Mouse (Mus musculus): ENCODE measurements around the gene Itpripl2.

Gene Itpripl2

GRCm38 (mm10) chr7:118488060-118488664, 3.6 kb downstream of the Itpripl2 start:
- in situ Hi-C loops (cut with MboI, MseI) = no loop called here

- in situ Hi-C loops (cut with MboI, MseI) = no loop called here
These were observed 4.9 kb downstream of the Itpripl2 start for GRCm38 (mm10) chr7:118486917-118487316.

DNA sequence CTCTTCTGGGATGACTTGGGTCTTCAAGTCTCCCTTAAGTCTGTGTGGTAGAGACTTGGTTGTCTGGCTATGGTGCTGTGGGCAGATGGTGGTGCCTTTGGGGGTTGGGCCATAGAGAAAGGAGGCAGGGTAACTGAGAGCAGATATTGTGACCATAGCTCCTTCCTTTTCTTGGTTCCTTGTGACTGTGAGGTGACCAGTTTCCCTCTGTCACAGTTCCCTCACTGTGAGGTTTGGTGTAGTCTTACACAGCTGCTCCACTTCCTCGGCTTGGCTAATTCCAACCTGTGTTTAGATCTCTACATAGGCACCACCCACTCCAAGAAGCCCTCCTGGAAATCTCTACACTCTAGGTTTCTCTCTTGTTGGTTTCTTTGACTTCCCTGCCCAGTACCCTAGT, 7.8 kb downstream of the Itpripl2 start:
- in situ Hi-C loops (cut with MboI, MseI) = no loop called here

- in situ Hi-C loops (cut with MboI, MseI) = no loop called here
These were observed 9.8 kb downstream of the Itpripl2 start for GRCm38 (mm10) chr7:118482001-118482400.

DNA sequence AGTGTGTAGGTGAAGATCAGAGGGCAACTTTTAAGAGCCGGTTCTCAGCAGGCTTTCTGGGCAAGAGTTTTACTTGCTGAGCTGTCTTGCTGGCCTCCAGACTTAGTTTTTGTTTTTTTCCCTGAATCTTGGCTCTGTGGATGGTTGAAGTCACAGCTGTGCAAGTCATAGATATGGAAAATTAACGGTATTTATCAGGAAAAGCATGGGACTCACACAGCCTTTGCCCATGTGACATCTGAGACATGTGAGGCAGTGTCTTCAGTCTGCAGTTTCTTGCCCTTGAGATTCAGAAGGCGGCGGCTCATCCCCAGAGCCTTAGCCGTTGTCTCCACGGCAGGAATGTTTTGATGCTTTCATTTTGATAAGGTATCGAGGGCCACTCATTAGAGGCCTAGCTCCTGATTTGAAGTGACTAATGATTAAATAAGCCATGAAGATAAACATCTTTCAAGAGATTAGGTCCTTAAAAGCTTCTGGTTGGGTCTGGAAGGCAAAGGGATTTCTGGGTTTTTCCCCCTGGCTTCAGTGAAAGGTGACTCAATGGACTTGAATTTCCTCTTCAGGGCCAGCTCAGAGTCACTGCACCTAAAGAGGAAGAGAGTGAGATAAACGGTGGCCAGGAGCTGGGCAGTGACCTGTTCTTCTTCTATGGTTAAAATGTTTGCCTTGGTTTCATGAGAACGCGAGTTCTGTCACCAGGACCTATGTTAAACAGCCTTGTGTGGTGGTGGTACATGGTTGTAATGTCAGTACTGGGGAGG, 10.5 kb downstream of the Itpripl2 start:
- in situ Hi-C loops (cut with MboI, MseI) = no loop called here

GRCm38 (mm10) chr7:118480160-118480709, 11.5 kb downstream of the Itpripl2 start:
- in situ Hi-C loops (cut with MboI, MseI) = no loop called here

DNA sequence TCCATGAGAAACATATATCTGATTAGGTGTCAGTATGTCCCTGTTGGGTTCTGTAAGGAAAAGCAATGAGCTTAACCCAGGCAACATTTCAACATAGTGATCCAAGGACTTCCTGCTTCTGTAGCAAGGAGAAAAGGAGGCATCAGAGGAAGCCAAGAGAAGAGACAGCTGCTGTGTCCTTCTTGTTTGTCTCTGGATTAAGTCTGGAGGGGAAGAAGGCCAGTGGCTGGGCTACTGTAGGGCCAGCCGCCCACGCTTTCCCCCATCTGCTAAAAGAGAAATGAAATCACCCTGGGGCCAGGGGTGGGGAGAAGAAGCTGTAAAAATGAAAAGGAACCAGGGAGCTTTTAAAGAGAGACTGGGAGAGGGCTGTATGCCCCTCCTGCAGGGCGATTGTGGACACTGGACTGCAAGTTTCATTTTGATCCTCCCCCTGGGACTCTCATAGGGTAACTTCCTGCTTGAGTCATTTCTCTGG, 12.9 kb downstream of the Itpripl2 start:
- in situ Hi-C loops (cut with MboI, MseI) = no loop called here

DNA sequence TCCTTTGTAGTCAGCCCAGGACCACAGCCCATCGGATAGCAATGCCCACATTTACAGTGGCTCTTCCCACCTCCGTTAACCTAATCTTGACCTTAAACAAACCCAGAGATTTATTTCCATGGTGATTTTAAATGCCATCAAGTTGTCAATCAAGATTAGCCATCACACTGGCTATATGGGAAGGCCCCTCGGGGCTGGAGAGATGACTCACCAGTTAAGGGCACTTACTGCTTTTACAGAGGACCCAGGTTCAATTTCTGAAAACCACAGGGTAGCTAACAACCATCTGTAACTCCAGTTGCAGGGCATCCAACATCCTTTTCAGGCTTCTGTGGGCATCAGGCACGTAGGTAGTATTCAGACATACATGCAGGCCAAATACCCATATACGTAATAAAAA, 15.3 kb downstream of the Itpripl2 start:
- in situ Hi-C loops (cut with MboI, MseI) = no loop called here

- in situ Hi-C loops (cut with MboI, MseI) = no loop called here
These were observed 16.6 kb downstream of the Itpripl2 start for GRCm38 (mm10) chr7:118475008-118475705.

GRCm38 (mm10) chr7:118472886-118473285, 18.9 kb downstream of the Itpripl2 start:
- in situ Hi-C loops (cut with MboI, MseI) = no loop called here

DNA sequence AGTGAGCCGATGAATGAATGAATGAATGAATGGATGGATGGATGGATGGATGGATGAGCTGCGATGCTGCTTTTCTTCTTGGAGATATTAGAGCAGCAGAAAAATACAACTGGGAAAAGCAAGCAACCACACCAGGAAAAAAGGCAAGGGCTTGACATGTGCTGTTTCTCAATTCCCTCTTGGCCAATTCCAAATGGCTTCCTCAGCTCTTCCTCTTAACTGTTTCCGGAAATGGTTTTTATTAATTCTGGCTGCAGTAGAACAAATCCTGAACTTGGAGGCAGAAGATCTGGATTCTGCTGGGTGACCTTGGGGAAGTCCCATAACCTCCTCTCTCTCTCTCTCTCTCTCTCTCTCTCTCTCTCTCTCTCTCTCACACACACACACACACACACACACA, 23.7 kb downstream of the Itpripl2 start:
- in situ Hi-C loops (cut with MboI, MseI) = no loop called here

DNA sequence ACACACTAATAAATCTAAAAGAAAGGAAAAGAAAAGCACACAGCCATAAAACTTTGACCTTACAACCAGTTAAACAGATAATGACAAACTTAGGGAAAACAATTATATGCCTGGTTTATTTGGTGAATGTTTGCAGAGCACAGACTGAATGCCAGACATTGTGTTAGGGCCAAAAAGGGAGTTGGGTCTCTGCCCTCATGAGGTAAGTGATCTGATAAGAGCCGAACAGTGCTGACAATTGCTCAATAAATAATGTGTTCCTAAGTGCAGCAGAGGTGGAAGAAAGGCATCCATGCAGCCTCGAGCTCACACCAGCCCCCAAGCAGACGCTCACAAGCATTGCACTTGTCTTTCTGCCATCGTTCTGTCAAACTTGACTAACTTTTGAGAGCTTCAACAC, 27.3 kb downstream of the Itpripl2 start:
- in situ Hi-C loops (cut with MboI, MseI) = no loop called here

DNA sequence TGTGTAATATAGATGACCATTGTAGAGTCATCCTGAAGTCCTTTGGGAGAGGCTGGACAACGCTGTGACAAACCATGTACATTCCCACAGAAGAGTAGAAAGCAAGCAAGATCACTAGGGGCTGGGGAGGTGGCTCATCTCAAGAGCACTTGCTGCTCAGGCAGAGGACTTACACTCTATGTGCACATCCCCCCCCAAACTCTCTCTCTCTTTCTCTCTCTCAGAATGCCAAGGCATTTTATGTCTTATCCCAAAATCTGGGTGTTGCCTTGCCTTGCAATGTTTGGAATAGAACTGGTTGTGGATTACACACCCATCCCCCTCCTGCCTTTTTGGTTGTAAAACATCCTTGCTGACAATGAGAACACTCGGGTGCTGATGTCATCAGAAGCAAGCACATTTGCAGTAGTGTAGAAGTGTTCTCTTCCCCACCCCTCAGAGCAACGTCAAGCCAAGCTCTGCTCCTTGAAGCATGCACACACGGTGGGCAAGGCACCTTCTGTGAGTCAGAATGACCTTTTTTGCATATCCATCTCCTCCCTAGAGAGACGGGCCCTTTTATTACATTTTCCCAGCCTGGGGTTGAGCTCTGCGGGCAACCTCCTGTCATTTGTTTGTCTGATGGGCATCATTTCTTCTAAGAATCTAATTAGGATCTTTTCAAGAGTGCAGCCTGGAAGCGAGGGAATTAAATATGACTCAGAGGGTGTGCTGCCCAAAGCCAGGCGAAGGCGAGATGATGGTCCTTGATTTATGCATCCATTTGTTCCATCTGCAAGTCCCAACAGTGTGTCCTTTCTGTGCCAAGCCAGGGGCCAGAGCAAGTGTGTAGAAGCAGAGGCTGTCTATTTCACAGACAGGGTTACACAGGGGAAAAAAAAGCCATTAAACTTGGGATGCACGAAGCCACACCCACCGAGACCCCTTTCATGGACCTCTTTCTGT, 28.7 kb downstream of the Itpripl2 start:
- in situ Hi-C loops (cut with MboI, MseI) = no loop called here

DNA sequence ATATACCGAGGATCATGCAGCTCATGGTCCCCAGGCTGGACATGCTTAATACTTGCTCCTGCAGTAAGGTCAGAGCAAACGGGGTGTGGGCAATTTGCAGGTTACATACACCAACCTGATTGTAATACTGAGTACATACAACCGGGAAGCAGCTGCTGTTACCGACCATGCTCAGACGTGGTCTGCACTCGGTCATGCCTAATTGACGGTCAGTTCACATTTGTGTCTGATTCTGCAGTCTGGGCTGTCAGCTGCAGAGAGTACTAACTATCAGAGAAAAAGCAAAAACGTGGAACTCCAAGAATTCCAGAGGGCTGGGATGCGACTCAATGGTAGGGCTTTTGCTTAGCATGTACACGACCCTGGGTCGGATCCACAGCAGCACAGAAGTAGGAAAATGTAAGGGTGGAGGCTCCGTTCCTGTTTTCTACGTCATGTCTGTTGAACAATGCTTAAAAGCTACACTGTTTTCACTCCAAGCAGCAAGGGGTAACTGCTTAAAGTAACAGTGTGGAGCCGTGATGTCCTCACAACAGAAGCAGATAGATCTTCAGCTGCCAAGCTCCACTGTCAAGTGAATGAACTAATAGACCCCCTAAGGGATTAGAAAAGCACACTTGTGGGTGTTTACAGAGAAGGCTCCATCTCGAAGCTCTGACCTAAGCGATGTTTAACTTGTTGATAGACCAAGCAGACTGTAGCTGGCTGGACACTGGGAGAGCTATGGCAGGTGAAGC, 30.2 kb downstream of the Itpripl2 start:
- in situ Hi-C loops (cut with MboI, MseI) = no loop called here

- in situ Hi-C loops (cut with MboI, MseI) = no loop called here
These were observed 38.1 kb downstream of the Itpripl2 start for GRCm38 (mm10) chr7:118453722-118454121.

DNA sequence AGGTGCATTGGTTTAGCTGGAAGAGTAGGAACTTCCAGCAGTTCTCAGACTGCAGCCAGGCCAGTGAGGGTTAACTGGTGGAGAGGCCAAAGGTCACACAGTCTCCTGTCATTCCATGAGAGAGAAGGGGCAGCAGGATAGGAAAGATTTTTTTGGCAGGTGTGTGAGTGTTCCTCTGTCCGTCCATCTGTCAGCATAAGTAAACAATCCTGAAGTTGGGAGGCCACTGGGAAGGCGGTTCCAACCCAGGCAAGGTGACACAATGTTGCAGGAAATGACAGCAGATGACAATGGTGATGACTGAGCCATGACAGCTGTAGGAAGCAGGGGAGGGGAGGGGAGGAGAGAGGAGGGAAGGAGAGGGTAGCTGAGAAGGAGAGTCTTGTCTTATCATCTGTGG, 38.8 kb downstream of the Itpripl2 start:
- in situ Hi-C loops (cut with MboI, MseI) = no loop called here

DNA sequence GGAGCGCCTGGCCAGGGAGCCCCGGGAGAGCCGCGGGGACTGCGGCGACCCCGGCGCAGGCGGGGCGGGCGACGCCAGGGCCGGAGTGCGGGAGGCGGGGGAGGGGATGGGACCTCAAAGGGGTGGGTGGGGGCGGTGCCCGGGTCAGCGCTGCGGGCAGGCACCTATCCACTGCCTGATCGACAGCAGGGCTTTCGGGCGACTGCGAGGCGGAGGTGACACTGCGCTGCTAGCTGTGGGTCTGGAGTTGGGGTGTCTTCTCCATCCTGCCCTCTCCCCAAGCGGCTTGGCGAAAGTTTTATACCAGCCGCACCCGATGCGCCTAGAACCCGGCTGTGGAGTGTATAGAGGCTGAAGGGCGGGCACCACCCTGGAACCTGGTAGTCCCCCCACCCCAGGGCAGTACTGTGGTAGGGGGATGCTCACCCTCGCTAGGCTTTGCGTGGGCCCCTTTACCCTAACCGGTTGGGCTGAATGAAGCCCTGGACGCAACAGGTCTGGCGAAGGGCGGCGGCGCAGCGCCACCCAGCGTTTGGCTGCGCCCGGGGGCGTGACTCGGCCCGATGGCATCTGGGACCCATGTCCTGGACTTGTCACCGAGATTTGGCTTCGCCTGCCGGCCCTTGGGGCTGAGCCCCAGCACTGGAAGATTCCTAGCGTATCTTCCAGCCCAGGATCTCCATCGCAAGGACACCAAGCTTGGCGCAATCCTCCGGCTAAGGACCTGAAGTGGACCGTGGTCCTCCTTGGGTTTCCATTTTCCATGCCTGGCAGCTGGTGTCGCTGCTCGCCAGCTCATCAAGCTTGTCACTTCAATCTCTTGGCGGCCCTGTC, 43.4 kb downstream of the Itpripl2 start, which contains the start of gene Syt17:
Syt17 (minus strand) TSS at position 89 of the 834 bp plus-strand sequence.
- in situ Hi-C loops (cut with MboI, MseI) = no loop called here

DNA sequence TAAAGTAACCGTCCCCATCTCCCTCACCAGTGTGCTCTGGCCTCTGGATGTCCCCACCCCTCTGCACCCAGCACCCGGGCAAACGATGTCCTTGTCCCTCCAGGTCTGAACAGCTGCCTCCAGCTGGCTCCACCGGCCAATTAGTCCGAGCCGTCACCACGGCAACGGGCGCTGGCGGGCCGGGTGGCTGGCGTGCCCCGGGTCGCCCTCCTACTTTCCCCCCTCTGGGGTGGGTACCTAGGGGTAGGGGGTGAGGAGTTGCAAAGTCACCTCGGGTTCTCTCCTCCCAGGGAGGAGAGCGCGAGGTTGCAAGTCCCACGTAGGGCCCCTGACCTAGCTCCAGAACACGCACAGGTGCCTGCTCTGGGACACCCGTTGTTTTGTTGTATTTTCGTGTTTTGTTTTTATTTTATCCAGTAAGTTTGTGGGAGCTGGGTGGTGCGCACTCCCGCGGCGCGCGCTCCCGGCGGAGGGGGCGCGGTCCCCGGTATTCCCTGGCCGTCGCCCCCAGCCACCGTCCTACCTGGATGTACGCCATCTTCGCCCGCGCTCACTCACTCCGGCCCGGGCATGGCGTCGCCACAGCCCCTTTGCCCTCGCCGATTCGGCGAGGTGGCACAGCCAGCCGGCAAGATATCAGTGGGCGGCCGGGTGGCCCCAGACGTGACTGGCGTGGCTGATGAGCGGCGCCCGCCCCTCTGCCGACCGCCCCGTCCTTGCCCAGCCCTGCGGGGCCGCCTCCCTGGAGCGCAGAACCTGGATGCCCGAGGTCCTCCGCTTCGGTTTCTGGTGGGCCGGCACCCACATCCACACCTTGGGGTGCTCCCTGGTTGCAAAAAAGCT, 44.3 kb downstream of the Itpripl2 start:
- in situ Hi-C loops (cut with MboI, MseI) = no loop called here

All from T-helper 2 cell (primary cell).